Mouse (Mus musculus) urinary bladder, postnatal 0 days (tissue): ENCODE data around the gene Lin54. TPM values are rescaled to one million over a fixed set of nuclear protein-coding genes. Genes with fewer than 3 reads are reported as not detected.

ENCODE experiments used
- microRNA-seq: library from miRNA; unstranded; fragments of <30 nt; microRNA quantifications from one replicate; pipeline ENCODE4, GENCODE M21; 2016
- polyA plus RNA-seq: library from polyadenylated mRNA; unstranded; fragments of >200 nt; fragmentation: Nextera tagmentation; extraction: Ambion mirVana; gene quantifications from 2 replicates; pipeline ENCODE4 v1.2.1, GENCODE M21; 2015

The Lin54 gene
- 3.9 and 5.9 TPM in 2 replicates for polyA plus RNA-seq

GRCm38 (mm10) chr5:100500458-100500961 lies at the start of gene Lin54:
Lin54 (minus strand) TSS chr5:100500639.

DNA sequence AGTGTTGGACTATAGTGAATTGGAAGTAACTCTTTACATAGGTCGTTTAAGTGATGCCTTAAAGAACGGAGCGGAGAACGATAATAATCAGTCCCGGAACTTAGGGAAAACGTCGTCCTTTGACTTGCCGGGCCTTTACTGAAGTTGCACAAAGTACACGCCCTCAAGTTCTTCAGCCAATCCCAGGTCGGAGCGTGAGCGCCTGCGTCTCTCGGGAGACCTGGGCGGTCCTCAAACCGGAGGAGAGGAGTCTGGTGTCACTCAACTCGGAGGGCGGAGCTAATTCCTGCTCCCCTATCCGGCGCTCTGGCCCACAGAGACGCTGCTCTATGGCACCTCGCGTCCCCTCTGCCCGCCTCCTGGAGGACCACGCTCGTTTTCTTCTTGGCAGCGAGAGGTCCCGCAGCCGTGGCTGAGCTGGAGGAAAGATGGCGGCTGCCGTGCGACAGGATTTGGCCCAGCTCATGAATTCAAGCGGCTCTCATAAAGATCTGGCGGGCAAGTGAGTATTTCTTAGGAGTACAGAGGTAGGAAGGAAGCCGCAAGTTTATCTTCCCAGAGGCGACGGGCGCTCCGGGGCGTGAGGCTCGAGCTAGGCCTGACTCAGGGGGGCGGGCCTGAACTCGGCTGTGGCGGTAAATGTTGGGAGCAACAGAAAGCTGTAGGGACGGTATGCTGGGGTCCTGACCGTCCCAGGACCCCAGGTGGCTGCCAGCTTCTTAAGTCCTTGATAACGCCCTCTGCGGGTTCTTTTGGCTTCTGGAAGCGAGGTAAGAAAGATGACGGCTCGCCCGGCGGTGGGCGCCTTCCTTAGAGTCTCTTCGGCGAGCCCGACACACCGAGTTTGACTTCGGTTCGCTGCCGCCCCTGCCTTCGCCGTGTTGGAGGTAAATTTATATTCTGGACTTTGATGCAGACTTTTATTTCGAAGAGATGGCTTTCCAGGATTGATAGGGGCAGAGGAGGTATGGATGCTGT lies 17.9 kb upstream of the Lin54 start, which contains the start of gene Cops4:
TSS of gene Cops4 (plus strand) at position 261 of the 978 bp plus-strand sequence.

DNA sequence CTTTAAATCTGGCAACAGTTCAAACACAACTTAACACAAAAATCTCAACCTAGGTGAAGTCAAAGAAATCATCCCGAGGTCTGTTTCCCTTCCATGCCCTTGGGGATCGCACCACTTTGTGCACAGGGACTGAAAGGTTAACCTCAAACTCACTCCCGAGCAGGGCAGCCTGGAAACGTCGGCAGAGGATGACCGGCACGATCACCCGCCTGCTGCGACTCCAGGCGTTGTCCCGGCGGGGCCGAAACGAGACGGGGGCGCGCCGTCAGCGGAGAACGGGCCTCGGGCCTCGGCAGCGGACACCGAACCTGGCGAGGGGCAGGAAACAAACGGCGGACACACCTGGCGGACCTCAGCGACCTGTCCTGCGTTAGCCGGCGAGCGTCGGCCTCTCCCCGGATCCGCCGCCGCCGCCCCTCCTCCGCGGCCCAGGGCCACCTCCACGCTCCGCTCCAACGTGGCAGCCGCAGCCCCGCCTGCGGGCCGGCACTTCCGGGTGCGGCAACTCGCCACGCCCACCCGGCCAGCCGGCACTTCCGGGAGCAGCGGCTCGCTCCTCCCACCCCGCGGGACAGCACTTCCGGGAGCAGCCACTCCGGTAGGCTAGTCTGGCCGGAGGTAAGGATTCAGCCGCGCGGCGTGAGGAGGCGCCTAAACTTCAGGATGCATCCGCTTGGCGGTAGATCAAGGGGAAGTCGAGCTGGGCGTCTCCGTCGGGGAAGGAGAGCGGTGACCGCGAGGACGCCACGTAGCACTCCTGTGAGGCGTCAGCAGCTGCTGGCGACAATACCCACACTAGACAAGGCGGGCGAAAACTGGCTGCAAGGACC lies 84.5 kb downstream of the Lin54 start, which contains the start of gene Sec31a:
TSS of gene Sec31a (minus strand) at position 474 of the 830 bp plus-strand sequence.

Small RNAs within 50 kb of the gene (microRNA-seq; reads per million reads assigned to microRNA genes)
- gene Gm23222: not detected

Other genes with a start within 250 kb of the Lin54 start
- 130 and 158 TPM in 2 replicates for gene Sec31a, start 84.4 kb downstream of the Lin54 start, polyA plus RNA-seq
- gene Cops4, start 17.7 kb upstream of the Lin54 start, polyA plus RNA-seq: 103 and 116 TPM in 2 replicates
- 108 and 113 TPM in 2 replicates for gene Plac8, start 71.6 kb upstream of the Lin54 start, polyA plus RNA-seq
- gene Coq2, start 174.5 kb upstream of the Lin54 start, polyA plus RNA-seq: 41.8 and 43.7 TPM in 2 replicates
- 7.6 and 7.9 TPM in 2 replicates for gene Hpse, start 219.1 kb upstream of the Lin54 start, polyA plus RNA-seq